Mouse (Mus musculus) ES-Bruce4 (cell line): ENCODE results near the gene Mrps34.

Experiments used
- CTCF ChIP-seq: IDR thresholded peaks from one replicate; pipeline ENCODE4 v1.8.1; 2011; ENCODE audit warnings: low read depth, low read length
- EP300 ChIP-seq: IDR thresholded peaks from 2 replicates; pipeline ENCODE4 v1.6.1; 2011; ENCODE audit warnings: low read depth, low read length; ENCODE audit not compliant: insufficient read depth

DNA sequence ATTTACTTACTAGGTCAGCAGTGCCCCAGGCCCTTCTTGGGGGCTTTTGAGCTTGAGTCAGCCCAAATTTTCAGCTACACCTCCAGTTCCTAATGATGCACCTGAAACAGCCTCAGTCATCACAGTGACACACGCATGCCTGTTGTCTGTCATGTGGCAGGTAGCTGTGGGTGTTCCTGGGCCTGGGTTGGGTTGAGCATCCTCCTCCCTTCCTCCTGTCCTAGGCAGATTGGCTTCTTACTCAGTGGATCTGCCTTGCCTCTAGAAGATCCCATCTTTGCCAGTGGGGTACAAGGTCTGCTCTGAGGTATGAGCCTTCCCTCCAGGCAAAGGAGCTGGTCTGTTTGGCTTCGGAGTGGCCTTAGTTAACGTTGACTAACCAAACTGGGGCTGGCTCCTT, 6.1 kb upstream of the Mrps34 start:
- TF ChIP-seq CTCF (no peak), EP300 (no peak)
